Mouse (Mus musculus) C2C12 (cell line): ENCODE data around the gene Gpr18. TPM values are rescaled to one million over a fixed set of nuclear protein-coding genes. Genes with fewer than 3 reads are reported as not detected.

Experiments
- H3K27me3 ChIP-seq: one replicate; pipeline ENCODE4 v1.6.1; 2011; ENCODE audit not compliant: control insufficient read depth, insufficient read depth, insufficient read length
- H3K36me3 ChIP-seq: one replicate; pipeline ENCODE4 v1.6.1; 2011; ENCODE audit not compliant: control insufficient read depth, insufficient read depth
- H3K4me3 ChIP-seq: one replicate; pipeline ENCODE4 v1.5.1; 2011; ENCODE audit warnings: mild to moderate bottlenecking, control low read depth; ENCODE audit not compliant: poor library complexity, insufficient read depth, severe bottlenecking
- H3K79me2 ChIP-seq: one replicate; pipeline ENCODE4 v1.6.1; 2011; ENCODE audit not compliant: control insufficient read depth, insufficient read depth
- H3K79me3 ChIP-seq: one replicate; pipeline ENCODE4 v1.6.1; 2011; ENCODE audit warnings: low read depth, control low read depth
- H3ac ChIP-seq: one replicate; pipeline ENCODE3; 2011; ENCODE audit warnings: low read depth; ENCODE audit not compliant: control insufficient read depth, insufficient read length
- CEBPB ChIP-seq: IDR thresholded peaks from one replicate; pipeline ENCODE4 v1.6.1; 2011; ENCODE audit warnings: low read depth, mild to moderate bottlenecking, control low read depth, moderate library complexity
- CTCF ChIP-seq: IDR thresholded peaks from one replicate; pipeline ENCODE4 v1.5.1; 2011; ENCODE audit not compliant: control insufficient read depth, insufficient read depth, insufficient read length
- FOSL1 ChIP-seq: IDR thresholded peaks from one replicate; pipeline ENCODE4 v1.8.0; 2011; ENCODE audit warnings: mild to moderate bottlenecking, low read length; ENCODE audit not compliant: poor library complexity, insufficient read depth, severe bottlenecking
- MAX ChIP-seq: IDR thresholded peaks from one replicate; pipeline ENCODE4 v1.6.1; 2011; ENCODE audit warnings: mild to moderate bottlenecking, control low read depth
- MYOD1 ChIP-seq: IDR thresholded peaks from one replicate; pipeline ENCODE4 v1.6.1; 2011; ENCODE audit warnings: low read depth; ENCODE audit not compliant: control insufficient read depth, insufficient read length
- MYOG ChIP-seq: IDR thresholded peaks from one replicate; pipeline ENCODE4 v1.6.1; 2011; ENCODE audit not compliant: control insufficient read depth, insufficient read length; ENCODE audit errors: extremely low read depth
- USF1 ChIP-seq: IDR thresholded peaks from one replicate; pipeline ENCODE4 v1.6.1; 2011; ENCODE audit warnings: low read depth, mild to moderate bottlenecking, control low read depth, moderate library complexity
- polyA plus RNA-seq: library from polyadenylated mRNA; unstranded; fragments of >200 nt; fragmentation: generic; extraction: Trizol; gene quantifications from one replicate; pipeline ENCODE4 v1.2.1, GENCODE M21; 2012; ENCODE audit warnings: missing spikeins

Gene Gpr18
- polyA plus RNA-seq, 1 experiment: 0.07 TPM

- H3K79me2 ChIP-seq: peaks cover 97% of the 10 kb centered on the region
- no peaks in the 10 kb centered on the region for H3K27me3 ChIP-seq
- no peak overlapping the region for H3K4me3 ChIP-seq
- H3ac ChIP-seq: no peak overlapping the region
- TF ChIP-seq MYOD1 (no peak), CEBPB (no peak), FOSL1 (no peak), USF1 (no peak), CTCF (no peak), MYOG (no peak)
- peaks cover 32% of the 10 kb centered on the region for H3K79me3 ChIP-seq
- no peaks in the 10 kb centered on the region for H3K36me3 ChIP-seq
These were observed 19.2 kb downstream of the Gpr18 start for GRCm38 (mm10) chr14:121896126-121897090.

GRCm38 (mm10) chr14:121895316-121895715 is 20.3 kb downstream of the Gpr18 start:
- no peak overlapping the region for H3K4me3 ChIP-seq
- no peak for TF ChIP-seq MAX
- TF ChIP-seq MYOG: no peak
- no peak for TF ChIP-seq FOSL1
- TF ChIP-seq CTCF: no peak
- no peak for TF ChIP-seq CEBPB
- no peak for TF ChIP-seq MYOD1
- TF ChIP-seq USF1: no peak
- no peaks in the 10 kb centered on the region for H3K27me3 ChIP-seq
- no peak overlapping the region for H3ac ChIP-seq
- peaks cover 97% of the 10 kb centered on the region for H3K79me2 ChIP-seq
- H3K36me3 ChIP-seq: peaks cover 5% of the 10 kb centered on the region
- peaks cover 34% of the 10 kb centered on the region for H3K79me3 ChIP-seq

- Histone ChIP-seq H3K79me2 (peaks cover 96% of the 10 kb centered on the region), H3K4me3 (no peak overlapping the region), H3K79me3 (peaks cover 35% of the 10 kb centered on the region), H3ac (no peak overlapping the region), H3K27me3 (no peaks in the 10 kb centered on the region), H3K36me3 (peaks cover 5% of the 10 kb centered on the region)
- TF ChIP-seq CTCF (no peak), MAX (no peak), MYOD1 (no peak), MYOG (no peak), USF1 (no peak), FOSL1 (no peak), CEBPB (no peak)
These were observed 21.0 kb downstream of the Gpr18 start for GRCm38 (mm10) chr14:121894511-121895135.

- Histone ChIP-seq H3K4me3 (no peak overlapping the region), H3K79me2 (peaks cover 91% of the 10 kb centered on the region), H3ac (no peak overlapping the region), H3K79me3 (peaks cover 32% of the 10 kb centered on the region), H3K36me3 (peaks cover 5% of the 10 kb centered on the region), H3K27me3 (no peaks in the 10 kb centered on the region)
- no peak for TF ChIP-seq USF1
- TF ChIP-seq CEBPB: no peak
- TF ChIP-seq FOSL1: no peak
- TF ChIP-seq CTCF: no peak
- TF ChIP-seq MAX: no peak
- TF ChIP-seq MYOD1: no peak
- no peak for TF ChIP-seq MYOG
These were observed 21.8 kb downstream of the Gpr18 start for GRCm38 (mm10) chr14:121893747-121894146.

GRCm38 (mm10) chr14:121884150-121884797 is 31.3 kb downstream of the Gpr18 start:
- no peak for TF ChIP-seq FOSL1
- TF ChIP-seq MYOD1: no peak
- no peak for TF ChIP-seq MAX
- no peak for TF ChIP-seq MYOG
- no peak for TF ChIP-seq CEBPB
- TF ChIP-seq CTCF: no peak
- no peak for TF ChIP-seq USF1
- no peaks in the 10 kb centered on the region for H3K27me3 ChIP-seq

More at GRCm38 (mm10) chr14:121884150-121884797, 31.3 kb downstream of the Gpr18 start:
- H3K79me2 ChIP-seq: peaks cover 87% of the 10 kb centered on the region
- H3K79me3 ChIP-seq: peaks cover 32% of the 10 kb centered on the region
- H3K36me3 ChIP-seq: no peaks in the 10 kb centered on the region
- no peak overlapping the region for H3K4me3 ChIP-seq
- no peak overlapping the region for H3ac ChIP-seq
